Mouse (Mus musculus): ENCODE data around the gene Elfn2. TPM values are rescaled to one million over a fixed set of nuclear protein-coding genes. Genes with fewer than 3 reads are reported as not detected.

Elfn2 gene
- total RNA-seq, 4 experiments from 2014 or later, result 136 to 151 (median 145) TPM

DNA sequence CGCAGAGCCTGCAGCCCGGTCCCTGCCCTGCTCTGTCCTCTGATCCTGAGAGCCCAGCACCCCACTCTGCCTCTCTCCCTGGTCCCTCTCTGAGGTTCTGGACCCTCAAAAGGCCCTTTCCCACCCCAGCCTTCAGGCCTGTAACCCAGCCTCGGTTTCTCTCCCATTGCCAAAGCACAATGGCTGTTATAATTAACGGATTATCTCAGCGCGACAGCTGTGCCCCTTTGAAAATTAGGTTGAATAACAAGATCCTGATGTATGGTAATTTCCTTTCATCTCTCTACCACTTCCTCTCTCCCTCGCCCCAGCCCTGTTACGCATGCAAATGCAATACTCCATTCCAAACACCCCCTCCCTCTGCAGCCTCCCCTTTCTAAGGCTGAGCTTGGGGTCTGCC, 35.1 kb downstream of the Elfn2 start:
- DNase-seq (ENCODE audit: low spot score in 2 of 2), result no peak

GRCm38 (mm10) chr15:78681781-78682180, 36.8 kb downstream of the Elfn2 start:
- DNase-seq (ENCODE audit: low spot score in 2 of 2), result no peak

DNA sequence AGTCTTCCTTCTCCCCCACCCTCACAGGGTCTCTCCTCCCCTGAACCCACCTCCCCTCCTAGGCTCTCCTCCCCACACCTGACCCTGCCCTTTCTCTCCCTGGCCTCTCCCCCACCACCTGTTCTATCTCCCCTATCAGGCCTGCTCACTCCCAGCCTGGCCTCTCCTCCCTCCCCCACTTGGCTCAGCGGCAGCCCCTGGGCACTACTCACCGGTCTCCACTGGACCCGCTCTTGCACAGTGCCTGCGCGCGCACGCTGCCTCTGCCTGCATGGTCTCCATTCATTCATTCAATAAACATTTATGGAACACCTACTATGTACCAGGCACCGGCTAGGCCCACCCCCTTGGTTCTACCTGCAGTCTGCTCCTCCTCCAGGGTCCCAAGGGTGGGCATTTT, 37.3 kb downstream of the Elfn2 start:
- DNase-seq (ENCODE audit: low spot score in 2 of 2), result no peak

DNA sequence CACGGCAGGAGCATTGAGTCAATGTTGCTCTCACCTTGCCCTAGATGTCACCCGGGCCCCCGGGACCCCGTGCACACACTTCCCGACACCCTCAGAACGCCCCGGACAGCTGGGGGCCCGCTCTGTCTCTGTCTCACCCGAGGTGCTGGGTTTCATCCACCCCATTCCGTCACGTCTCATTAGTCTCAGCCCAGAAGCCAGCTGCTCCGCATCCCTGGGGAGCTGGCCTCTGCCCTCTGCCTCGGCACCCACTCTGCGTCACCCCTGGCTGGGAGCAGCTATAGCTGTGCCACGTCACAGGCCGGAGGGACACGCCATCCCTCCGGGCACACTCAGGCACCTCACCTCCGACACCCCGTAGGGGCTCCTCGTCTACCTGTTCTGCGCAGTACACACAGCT, 38.3 kb downstream of the Elfn2 start:
- no peak for DNase-seq (ENCODE audit: low spot score in 2 of 2)

DNA sequence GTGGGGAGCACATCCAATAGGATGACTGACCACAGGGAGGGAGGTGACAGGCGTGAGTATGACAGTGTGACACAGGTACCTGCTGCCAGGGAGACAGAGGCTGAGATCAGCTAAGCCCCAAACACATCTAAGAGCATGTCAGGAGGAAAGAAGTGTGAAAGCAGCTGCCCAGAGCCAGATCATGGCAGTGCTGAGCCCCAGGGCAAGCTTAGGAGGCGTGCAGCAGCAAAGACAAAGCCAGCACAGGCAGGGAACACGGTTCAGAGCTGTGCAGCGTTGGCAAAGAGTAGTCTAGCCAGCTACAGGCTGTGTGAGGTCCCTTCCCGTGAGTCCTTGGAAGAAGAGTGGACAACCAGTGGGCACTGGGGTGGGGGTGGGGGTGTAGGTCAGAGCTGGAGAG, 40.9 kb downstream of the Elfn2 start:
- no peak for DNase-seq (ENCODE audit: low spot score in 2 of 2)

GRCm38 (mm10) chr15:78677015-78677414, 41.6 kb downstream of the Elfn2 start:
- DNase-seq (ENCODE audit: low spot score in 2 of 2), result no peak

DNA sequence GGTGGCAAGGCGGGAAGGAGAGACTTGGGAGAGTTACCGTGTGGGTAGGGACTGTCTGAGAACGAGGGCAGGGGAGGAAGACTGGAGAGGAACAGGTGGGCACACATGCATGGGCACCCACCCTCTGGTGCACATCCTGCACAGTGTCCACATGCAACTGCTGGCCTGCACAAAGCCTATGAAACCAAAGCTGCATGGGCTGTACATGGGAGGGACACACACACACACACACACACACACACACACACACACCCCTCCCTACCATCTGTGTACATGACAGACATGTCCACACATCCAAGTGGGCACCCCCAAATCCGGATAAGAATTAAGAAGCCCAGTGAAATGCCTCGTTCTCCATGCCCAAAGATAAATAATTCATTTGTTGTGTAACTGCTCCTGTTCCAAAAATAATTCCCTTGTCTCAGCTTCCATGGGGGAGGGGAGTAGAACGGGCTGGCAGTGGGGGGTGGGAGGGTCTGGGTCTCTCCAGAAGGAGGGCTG, 43.6 kb downstream of the Elfn2 start:
- DNase-seq (ENCODE audit: low spot score in 2 of 2), result no peak

- no peak for DNase-seq (ENCODE audit: low spot score in 2 of 2)
Observed at GRCm38 (mm10) chr15:78673436-78673835, 45.1 kb downstream of the Elfn2 start.

DNA sequence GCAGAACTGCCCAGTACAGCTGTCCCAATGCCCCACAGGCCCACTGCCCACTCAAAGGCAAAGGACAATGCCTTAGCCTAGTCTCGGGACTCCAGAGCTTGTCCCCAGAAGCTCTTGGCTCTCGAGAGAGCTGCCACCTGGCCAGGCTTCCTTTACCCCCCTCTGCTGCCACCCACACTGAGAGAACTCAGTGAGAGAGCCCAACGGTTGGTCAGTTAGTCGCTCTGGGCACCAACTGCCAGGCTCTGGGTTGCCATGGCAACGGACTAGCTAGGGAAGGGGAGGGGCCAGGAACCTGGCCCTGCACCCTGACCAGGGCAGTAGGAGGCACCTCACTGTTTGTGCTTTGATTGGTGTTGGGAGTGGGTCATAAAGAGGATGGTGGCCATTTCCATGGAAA, 48.2 kb downstream of the Elfn2 start:
- DNase-seq (ENCODE audit: low spot score in 2 of 2), result peak in 1 of 2 experiments; percentile 73

DNA sequence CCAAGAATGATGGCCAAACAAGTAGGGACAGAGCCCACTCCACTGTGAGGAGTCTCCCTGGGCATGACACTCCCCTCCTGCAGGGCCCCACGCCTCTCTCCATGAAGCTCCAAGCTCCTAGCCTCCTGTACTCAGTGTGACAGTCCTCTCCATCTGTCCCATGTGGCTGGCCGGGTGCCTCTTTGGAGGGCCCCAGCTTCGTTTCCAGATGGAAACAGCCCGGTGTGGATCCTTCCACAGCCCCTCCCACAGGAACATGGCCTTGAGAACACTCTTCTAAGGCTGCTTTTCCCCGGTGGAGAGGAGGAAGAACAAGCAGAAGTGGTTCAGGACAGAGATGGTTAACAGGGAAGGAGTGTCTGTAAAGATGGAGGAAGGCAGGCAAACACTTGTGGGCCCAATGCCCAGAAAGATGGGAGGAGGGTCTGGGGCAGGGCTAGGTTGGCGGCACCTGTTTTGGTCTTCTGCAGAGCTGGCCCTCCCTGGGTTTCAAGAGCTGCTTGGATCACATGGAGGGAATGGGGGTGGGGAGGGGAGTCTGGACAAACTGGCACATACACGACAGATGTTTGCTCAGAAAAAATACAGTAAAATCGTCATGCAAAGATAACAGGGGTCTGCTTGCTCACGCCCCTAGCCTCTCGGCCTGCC, 49.2 kb downstream of the Elfn2 start:
- DNase-seq (ENCODE audit: low spot score in 2 of 2), result no peak

DNA sequence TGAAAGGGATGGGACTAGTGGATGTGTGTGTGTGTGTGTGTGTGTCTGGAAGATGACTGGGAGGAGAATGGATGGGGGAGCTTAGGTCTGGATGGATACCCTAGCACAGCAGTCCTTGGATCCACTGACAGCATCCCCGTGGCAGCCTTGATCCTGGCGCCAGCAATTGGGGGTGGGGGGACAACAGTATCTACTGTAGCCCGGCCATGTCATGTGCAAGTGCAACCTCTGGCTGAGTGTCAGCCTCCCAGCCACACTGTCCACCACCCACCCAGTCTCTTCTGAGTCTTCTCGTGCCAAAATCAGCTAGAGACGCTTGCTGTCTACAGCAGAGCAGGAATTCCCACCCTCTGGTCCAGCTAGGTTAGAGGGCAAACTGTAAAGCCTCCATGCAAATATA, 54.3 kb downstream of the Elfn2 start:
- no peak for DNase-seq (ENCODE audit: low spot score in 2 of 2)

GRCm38 (mm10) chr15:78651169-78651568, 67.4 kb downstream of the Elfn2 start:
- no peak for DNase-seq (ENCODE audit: low spot score in 2 of 2)

GRCm38 (mm10) chr15:78647746-78648145, 70.8 kb downstream of the Elfn2 start:
- no peak for DNase-seq (ENCODE audit: low spot score in 2 of 2)

DNA sequence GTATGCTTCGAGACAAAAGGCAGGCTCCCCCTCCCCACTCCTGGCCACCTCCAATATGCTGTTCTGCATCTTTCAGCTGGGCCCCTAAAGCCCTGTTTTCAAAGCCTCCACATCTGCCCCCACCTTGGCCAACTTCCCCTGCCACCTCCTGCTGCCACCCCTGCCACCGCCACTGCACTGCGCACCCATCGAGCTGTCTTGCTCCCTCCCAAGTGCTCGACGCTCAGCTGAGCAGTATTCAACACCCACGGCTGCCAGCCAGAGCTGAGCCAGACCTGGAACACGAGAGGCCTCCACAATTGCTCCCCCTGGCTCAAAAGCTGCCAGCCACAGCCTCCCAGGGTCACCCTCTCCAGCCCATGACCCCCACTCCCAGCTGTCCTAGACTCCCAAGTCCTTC, 74.0 kb downstream of the Elfn2 start:
- peak in 1 of 2 experiments; percentile 42 for DNase-seq (ENCODE audit: low spot score in 2 of 2)

DNA sequence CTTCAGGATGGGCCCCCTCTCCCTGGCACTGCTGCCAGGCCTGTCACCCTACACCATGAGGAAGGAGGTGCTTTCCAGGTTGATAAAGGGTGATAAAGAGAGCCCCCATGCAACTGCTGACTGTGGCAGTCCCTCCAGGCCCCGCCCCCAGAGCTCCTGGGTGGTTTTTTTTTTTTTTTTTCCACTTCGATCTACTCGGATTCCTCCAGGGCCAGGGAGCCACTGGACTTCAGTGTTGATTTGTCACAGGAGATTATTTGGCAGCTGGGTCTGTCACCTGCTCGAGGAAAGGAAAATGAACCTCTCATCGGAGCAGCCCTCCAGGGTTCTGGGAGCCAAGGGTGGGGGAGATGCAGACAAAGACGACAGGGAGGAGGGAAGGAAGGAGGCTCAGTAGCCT, 74.9 kb downstream of the Elfn2 start:
- DNase-seq (ENCODE audit: low spot score in 2 of 2), result no peak

GRCm38 (mm10) chr15:78635231-78635630, 83.3 kb downstream of the Elfn2 start:
- peak in 1 of 2 experiments; percentile 53 for DNase-seq (ENCODE audit: low spot score in 2 of 2)

DNA sequence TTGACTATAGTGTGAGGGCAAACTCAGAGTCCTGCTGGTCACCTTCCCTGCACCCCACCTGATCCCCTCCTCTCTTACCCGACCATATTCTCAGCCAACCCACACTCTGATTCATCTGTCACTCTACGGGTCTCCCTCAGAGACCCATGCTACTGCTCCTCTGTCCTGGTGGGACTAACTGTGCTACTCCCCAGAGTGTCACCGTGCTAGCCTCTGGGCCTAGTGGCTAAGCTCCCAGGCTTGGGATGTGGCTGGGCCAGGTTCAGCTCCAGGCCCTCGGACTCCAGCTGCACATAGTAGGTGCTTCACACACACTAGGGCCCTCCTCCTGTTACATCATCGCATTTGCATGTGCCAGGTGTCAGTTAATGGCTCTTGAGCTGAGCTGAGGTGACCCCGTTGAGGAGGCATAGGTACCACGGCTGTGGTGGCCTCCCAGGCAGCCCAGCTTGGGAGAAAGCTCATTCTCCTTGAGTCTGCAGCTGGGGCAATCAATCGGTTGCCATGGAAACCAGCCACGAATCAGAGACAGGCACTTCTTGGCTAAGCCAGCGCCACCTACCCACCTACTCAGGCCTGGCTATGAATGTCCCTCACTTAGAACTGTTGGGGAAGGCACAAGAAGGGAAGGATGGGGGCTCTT, 84.4 kb downstream of the Elfn2 start:
- peak in 1 of 2 experiments; percentile 83 for DNase-seq (ENCODE audit: low spot score in 2 of 2)

DNA sequence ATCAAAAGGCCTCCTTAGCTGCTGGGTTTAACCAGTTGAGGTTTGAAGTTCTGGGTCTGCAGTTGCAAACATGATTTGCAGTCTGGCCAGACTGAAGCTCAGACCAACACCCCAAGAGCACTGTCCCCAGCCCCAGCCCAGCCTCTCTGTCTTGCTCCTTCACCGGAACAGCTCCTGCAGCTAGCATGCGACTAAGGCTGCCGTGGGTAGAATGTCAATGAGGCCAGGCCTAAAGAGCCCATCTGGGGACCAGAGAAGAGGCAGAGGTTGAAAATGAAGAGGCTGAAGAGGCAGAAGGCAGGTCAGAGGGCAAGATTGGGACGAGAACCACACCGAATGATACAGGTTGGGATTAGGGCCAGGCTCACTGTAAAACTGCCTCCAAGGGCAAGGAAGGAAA, 85.2 kb downstream of the Elfn2 start:
- DNase-seq (ENCODE audit: low spot score in 2 of 2), result no peak

DNA sequence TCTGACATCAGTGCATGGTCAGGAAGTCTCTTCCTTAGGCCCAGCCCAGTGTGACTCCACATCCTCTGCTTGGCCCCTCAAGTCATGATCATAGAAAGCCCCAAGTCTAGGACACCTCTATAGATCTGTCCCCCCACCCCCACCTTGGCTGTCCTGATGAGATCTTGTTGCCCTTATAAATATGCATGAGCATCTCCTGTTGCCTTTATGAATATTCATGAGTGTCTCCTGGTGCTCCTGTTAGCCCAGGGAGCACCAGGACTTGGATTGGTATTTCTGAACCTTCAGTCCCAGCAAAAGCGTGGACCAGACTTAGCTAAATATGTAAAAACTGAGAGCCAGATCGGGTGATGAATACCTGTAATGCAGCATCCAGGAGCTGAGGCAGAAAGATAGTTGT, 86.2 kb downstream of the Elfn2 start:
- no peak for DNase-seq (ENCODE audit: low spot score in 2 of 2)

GRCm38 (mm10) chr15:78626285-78626684, 92.3 kb downstream of the Elfn2 start:
- DNase-seq (ENCODE audit: low spot score in 2 of 2), result no peak

DNA sequence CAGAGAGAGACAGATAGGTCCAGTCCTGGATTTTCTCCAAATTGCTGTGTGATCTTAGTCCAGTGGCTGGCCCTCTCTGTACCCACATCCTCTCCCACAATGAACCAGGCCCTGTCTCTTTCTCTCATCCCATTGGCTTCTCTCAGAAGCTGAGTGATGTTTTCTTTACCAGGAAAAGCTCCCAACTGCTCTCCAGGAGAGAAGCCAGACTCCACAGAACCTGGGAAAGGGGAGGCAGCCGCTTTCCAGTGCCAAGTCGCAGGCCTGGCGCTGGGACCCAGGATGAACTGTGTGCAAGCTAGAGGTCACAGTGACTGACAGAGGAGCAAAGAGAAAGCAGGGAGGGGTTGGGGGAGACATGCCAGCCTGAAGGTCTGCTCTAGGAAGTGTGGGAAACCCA, 93.6 kb downstream of the Elfn2 start:
- DNase-seq (ENCODE audit: low spot score in 2 of 2), result no peak

DNA sequence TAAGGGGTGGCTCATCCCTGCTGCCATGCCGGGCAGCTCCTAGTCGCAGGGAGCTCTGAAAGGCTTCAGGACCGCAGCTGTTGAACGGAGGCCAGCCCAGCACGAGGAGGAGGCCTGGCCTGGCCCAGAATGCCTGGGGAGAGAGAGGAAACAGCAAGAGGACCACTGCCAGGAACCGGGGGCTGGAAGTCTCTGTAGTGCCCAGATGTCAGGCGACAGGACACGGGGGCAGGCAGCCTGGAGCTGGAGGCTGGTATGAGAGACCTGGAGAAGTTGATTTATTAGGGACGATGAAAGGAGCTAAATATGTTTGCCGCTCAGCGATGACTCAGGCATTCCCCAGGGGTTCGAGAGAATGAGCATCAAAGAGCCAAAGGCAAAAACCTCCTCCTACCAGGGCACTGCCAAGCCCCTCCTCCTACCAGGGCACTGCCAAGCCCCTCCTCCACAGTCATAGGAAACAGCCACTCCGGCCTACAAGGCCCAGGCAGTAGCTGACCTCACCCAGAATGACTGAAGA, 94.1 kb downstream of the Elfn2 start:
- peak in 1 of 2 experiments; percentile 60 for DNase-seq (ENCODE audit: low spot score in 2 of 2)

- DNase-seq (ENCODE audit: low spot score in 2 of 2), result peak; percentile 40 to 91
Observed at GRCm38 (mm10) chr15:78623426-78623825, 95.1 kb downstream of the Elfn2 start.

Measured in left cerebral cortex, adult 8-10 months (tissue).